Mouse (Mus musculus) lung, adult 2 months (tissue): ENCODE measurements at regions not wholly inside any gene's neighbourhood (a gene's known extent, or its start where the extent isn't known, plus 50 kb on each side); places are given as distances from the start of the nearest gene placed in this dataset.

ENCODE experiments used
- DNase-seq: peaks from one replicate; pipeline ENCODE4 v3.0.0; 2022
- H3K4me1 ChIP-seq: fragments of 200-500 bp; 2 replicates; pipeline ENCODE4 v1.6.1; 2011; ENCODE audit warnings: low read length; ENCODE audit not compliant: control insufficient read depth, insufficient read depth
- H3K4me3 ChIP-seq: fragments of 200-500 bp; replicated peaks from 2 replicates; pipeline ENCODE3; 2011; ENCODE audit warnings: low read depth, mild to moderate bottlenecking, control low read depth, low read length; ENCODE audit errors: extremely low read depth
- CTCF ChIP-seq: fragments of 200-500 bp; IDR thresholded peaks from 2 replicates; pipeline ENCODE4 v1.5.1; 2011; ENCODE audit warnings: mild to moderate bottlenecking, low read length, control low read depth; ENCODE audit not compliant: insufficient read depth
- POLR2A ChIP-seq: fragments of 200-500 bp; IDR thresholded peaks from 2 replicates; pipeline ENCODE4 v1.6.1; 2011; ENCODE audit warnings: low read depth, mild to moderate bottlenecking, control low read depth, low read length, borderline replicate concordance; ENCODE audit errors: extremely low read depth
- WGBS: fragments of 180-500 bp; shearing (Covaris S2); methylation state at CpG from one replicate; pipeline ENCODE4 v1.1.7; 2018; 5-methylcytosine and 5-hydroxymethylcytosine counted together

DNA sequence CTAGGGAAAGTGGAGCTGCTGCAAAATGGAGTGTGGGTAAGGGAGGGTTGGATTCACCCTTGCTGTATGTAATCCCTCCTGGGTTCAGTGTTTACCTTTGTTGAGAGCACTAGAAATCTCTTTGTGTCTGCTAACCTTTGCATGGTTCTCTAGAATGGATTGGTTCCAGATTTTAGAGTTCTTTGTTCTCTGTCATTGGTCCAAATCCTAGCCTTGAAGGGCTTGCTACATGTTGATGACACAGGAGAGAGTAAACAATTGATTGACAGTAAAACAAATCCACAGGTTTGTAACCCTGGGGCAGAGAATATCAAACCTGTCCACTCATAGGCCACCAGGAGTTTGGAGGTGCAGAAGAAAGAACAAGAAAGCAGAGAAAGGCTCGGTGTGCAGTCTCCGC, 156.6 kb upstream of the Pik3r1 start:
- WGBS = 96% methylated on average over 2 of the region's 2 CpGs
- no peak for DNase-seq

DNA sequence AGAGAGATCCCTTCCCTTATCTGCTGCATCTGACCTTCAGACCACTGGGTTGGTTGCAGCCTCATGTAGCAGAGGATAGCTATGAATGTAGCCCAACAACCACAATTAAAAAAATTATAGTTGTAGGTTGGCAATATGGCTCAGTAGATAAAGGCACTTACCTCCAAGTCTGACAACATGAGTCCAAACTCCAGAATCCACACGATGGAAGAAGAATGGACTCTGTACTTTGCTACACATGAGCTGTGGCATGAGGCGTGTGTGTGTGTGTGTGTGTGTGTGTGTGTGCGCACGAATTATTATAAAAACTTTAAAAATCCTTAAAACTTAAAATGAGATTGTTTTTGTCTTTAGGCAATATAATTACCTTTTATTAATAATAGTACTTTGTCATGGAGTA, 163.2 kb upstream of the Pik3r1 start:
- DNase-seq = no peak
- H3K4me1 ChIP-seq = no peaks in the 10 kb centered on the region
- TF ChIP-seq POLR2A (no peak), CTCF (no peak)
- H3K4me3 ChIP-seq = no peak overlapping the region
- 90% methylated on average over 4 of the region's 4 CpGs for WGBS

More for the DNA sequence above, 156.6 kb upstream of the Pik3r1 start:
- Histone ChIP-seq H3K4me1 (no peaks in the 10 kb centered on the region), H3K4me3 (no peak overlapping the region)
- no peak for TF ChIP-seq CTCF
- TF ChIP-seq POLR2A = no peak

DNA sequence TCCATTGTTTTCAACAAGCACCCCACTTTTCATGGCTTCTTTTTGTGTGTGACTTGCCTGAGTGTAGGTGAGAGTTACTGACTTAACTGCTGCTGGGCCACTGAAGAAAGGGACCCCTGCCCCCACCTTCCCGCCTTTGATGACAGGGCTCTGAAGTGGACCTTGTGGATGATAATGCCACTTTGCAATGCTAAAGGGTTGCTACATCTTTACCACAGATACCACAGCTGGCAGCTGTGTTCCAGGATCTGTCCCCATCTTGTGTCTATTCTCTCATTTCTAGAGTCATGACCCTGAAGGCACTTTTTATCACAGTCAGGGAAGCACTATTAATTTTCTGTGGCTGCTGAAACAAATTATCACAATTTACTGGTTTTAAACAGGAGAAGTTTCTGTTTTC, 163.9 kb upstream of the Pik3r1 start:
- no peak for DNase-seq
- TF ChIP-seq CTCF (no peak), POLR2A (no peak)
- 93% methylated on average over 1 of the region's 1 CpGs for WGBS
- Histone ChIP-seq H3K4me1 (no peaks in the 10 kb centered on the region), H3K4me3 (no peak overlapping the region)

DNA sequence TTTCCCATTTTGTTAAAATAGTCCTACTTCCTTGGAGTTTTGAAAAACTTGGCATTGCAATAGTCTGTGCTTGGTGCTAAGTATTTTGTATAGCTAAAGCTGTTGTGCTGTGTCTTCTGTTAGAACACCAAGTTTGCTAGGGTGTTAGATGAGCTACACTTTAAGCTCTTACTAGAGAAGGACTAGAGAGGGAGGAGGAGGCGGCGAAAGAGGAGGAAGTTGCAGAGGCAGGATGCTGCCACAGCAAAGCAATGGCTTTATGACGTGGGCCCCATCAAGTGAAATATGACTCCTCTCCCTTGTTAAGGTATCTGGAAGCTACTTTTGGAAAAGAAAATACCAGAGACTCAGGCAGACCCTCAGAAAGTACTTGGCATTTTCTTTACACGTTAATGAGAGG, 167.8 kb upstream of the Pik3r1 start:
- DNase-seq = no peak
- TF ChIP-seq POLR2A (no peak), CTCF (no peak)

DNA sequence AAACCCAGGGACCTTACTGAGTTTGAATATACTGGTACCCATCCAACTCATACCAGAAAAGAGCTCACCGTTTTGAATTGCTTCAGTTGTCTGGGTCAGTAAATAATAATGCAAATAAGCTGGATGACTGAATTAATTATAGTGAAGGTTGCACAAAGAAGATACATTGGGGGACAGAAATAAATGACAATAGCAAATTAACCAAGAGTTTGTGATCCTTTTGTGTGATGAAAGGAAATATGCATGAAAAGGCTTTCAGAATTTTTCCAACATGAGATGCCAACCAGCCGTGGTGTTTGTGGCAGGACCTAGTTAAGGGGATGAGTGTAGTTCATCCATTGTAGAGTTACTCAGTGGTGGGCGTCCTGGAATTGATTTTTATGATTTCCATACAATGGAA, 186.5 kb upstream of the Pik3r1 start:
- no peak for DNase-seq
- no peak for TF ChIP-seq POLR2A
- no peak for TF ChIP-seq CTCF
- WGBS = 80% methylated on average over 3 of the region's 3 CpGs
- Histone ChIP-seq H3K4me3 (no peak overlapping the region), H3K4me1 (no peaks in the 10 kb centered on the region)

More for the DNA sequence above, 167.8 kb upstream of the Pik3r1 start:
- Histone ChIP-seq H3K4me1 (no peaks in the 10 kb centered on the region), H3K4me3 (no peak overlapping the region)
- WGBS = 55% methylated on average over 4 of the region's 4 CpGs

DNA sequence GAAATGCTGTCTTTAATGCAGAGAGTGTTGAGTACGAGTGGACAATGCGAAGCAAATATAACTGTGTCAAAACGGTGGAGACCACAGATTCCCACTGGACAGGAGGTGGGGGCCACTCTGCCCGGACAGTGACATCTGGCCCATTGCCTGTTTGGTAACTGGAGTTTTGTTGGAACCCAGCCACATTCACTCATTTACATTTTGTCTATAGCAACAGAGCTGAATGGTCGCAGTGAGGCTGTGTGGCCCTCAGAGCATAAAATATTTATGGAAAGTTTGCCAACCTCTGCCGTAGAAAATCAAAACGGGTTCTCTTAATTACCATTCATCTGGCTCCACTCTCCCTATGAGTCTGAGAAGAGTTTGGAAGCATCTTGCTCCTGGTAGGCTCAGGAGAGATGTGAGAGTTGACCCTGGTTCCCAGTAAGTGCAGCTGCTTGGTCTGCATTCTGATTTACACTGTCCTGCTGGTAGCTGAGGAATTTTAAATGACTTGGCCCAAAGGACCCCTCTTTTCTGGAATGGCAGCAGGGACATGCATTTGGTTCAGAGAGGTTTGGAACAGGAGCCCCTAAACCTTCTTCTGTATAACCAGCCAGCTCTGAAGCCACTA, 187.9 kb upstream of the Pik3r1 start:
- no peak for TF ChIP-seq CTCF
- TF ChIP-seq POLR2A = no peak
- no peak for DNase-seq
- Histone ChIP-seq H3K4me3 (no peak overlapping the region), H3K4me1 (no peaks in the 10 kb centered on the region)
- 68% methylated on average over 7 of the region's 7 CpGs for WGBS

DNA sequence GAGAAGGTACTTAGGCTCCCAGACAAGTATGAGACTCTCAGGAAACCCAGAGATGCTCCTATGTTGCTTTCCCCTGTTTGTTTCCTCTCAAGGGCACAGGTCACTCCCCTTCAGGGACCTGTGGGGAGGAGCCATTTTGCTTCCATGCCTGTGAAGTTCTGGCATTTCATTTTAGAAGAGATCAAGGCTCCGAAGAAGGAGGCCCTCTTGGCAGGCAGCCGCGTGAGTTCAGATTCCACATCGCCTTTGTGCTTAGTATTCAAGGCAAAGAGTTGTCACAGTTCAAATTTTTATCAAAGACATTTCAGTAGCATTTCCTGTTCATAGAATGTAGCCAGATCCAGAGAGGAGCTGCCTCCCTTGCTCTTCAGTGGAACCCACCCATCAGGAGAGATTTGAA, 189.8 kb upstream of the Pik3r1 start:
- no peaks in the 10 kb centered on the region for H3K4me1 ChIP-seq
- TF ChIP-seq CTCF = no peak
- TF ChIP-seq POLR2A = no peak
- no peak for DNase-seq
- no peak overlapping the region for H3K4me3 ChIP-seq
- 73% methylated on average over 4 of the region's 4 CpGs for WGBS

DNA sequence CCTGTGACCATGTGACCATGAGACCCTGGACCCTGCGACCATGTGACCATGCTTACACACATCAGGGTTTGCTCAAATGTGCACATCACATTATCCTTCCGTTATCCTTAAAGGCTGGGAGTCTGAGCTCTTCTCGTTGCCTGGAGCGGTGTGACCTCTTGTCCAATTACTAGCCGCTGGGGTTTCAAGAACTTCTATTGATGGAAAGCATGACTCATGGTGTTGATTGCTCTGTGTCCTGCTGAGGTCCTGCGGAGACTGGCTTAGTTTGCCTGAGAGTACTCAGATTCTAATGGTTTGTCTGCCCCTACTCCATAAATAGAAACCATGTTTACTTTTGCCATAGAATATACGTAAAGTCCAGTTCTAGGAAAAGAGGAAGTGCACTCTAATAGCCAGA, 197.5 kb upstream of the Pik3r1 start:
- 56% methylated on average over 7 of the region's 7 CpGs for WGBS
- Histone ChIP-seq H3K4me3 (no peak overlapping the region), H3K4me1 (no peaks in the 10 kb centered on the region)
- TF ChIP-seq CTCF (no peak), POLR2A (no peak)
- no peak for DNase-seq

DNA sequence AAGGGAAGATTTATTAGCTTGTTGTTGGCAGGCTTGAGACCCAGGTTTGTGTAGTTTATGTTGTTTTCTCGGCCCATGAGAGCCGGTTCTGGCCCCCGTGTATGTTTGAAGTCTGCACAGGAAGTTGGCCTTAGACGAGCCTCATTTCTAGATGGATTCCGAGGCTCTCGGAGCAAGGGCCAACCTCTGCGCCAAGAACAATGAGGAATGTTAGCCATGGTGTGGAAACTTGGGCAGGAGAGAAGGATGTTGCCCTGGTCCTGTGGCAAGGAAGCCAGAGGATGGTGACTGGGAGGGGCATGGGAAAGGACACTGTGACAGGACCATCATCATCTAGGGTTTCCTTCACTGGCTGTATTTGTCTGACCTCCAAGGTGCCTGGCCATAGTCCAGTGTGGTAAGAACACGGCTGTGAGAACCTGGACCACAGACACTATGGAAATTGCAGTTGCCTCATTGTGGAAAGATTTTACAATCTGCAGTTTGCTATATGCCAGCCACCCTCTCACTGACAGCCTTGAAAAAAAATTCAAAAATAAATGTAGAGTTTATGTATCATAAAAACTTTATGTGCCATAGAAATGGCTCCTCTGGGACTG, 198.9 kb upstream of the Pik3r1 start:
- TF ChIP-seq POLR2A (no peak), CTCF (no peak)
- WGBS = 42% methylated on average over 8 of the region's 8 CpGs

DNA sequence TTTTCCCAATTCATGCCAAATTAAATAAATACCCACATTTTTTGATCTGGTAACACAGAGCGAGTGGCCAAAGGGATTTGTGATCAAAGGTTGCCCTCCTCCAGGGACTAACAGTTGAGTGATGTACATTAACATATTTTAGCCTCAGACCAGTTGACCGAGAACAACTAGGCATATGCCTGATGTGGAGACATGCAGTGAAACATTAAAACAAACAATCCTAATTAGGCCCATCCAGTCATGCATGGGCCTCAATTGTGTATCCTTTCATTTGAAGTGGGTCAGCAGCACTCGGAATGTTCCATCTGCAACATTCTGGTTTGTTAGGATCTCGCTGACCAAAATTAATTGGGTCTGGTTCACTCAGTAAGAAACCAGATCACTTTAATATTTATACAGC, 199.4 kb upstream of the Pik3r1 start:
- WGBS = 91% methylated on average over 4 of the region's 4 CpGs
- TF ChIP-seq CTCF (no peak), POLR2A (no peak)
- no peak for DNase-seq
- no peak overlapping the region for H3K4me3 ChIP-seq
- no peaks in the 10 kb centered on the region for H3K4me1 ChIP-seq

More for the DNA sequence above, 198.9 kb upstream of the Pik3r1 start:
- Histone ChIP-seq H3K4me3 (no peak overlapping the region), H3K4me1 (no peaks in the 10 kb centered on the region)
- no peak for DNase-seq

DNA sequence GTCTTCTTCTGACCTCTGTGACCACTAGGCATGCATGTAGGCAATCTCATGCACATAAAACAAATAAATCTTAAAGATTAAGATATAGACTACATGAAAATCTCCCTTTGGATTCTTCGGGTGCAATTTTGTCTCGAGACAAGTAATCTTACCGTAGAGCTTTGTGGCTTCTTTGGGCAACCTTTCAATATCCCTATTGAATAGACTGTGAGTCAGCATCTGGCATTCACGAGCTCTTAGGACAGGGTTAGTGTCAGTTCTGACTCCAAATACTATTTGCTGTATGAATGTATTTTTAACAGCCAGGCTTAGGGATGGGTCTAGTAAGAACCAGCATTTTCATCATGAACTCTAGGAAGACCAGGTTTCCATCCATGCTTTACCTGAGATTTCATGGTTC, 208.7 kb upstream of the Pik3r1 start:
- no peak for DNase-seq
- Histone ChIP-seq H3K4me1 (no peaks in the 10 kb centered on the region; the same call in none of the 2 replicates), H3K4me3 (no peak overlapping the region)
- TF ChIP-seq CTCF (no peak), POLR2A (no peak)
- WGBS = 75% methylated on average over 4 of the region's 4 CpGs
